Mouse (Mus musculus) thymus, adult 18-20 months (tissue): ENCODE data around the gene Trmo.

Source experiments
- DNase-seq, 2 experiments: peaks; one replicate each; pipeline ENCODE4 v3.0.0; 2022; ENCODE audit warnings: mixed read lengths in 2 of 2

Trmo gene

GRCm38 (mm10) chr4:46369070-46369469 is 20.2 kb downstream of the Trmo start:
- DNase-seq: no peak

- no peak for DNase-seq
Measured at GRCm38 (mm10) chr4:46367487-46367959, 21.7 kb downstream of the Trmo start.

DNA sequence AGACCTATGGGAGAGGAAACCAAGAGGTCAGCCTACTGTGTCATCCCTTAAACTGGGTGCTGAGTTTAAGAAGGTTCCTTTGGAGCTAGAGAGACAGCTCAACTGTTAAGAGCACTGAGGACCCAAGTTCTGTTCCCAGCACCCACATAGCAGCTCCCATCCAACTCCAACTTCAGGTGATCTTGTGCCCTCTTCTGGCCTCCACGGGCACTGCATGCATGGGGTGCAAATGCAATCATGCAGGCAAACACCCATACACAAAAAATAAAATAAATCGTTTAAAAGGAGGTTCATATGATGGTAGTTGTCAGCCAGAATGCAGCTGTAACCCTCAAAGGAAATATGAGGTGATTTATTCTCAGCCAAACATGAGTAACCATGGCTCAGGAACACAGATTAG is 24.9 kb downstream of the Trmo start:
- DNase-seq: no peak

GRCm38 (mm10) chr4:46361258-46361657 is 28.0 kb downstream of the Trmo start:
- no peak for DNase-seq

- no peak for DNase-seq
Measured at GRCm38 (mm10) chr4:46359539-46360253, 29.5 kb downstream of the Trmo start.

DNA sequence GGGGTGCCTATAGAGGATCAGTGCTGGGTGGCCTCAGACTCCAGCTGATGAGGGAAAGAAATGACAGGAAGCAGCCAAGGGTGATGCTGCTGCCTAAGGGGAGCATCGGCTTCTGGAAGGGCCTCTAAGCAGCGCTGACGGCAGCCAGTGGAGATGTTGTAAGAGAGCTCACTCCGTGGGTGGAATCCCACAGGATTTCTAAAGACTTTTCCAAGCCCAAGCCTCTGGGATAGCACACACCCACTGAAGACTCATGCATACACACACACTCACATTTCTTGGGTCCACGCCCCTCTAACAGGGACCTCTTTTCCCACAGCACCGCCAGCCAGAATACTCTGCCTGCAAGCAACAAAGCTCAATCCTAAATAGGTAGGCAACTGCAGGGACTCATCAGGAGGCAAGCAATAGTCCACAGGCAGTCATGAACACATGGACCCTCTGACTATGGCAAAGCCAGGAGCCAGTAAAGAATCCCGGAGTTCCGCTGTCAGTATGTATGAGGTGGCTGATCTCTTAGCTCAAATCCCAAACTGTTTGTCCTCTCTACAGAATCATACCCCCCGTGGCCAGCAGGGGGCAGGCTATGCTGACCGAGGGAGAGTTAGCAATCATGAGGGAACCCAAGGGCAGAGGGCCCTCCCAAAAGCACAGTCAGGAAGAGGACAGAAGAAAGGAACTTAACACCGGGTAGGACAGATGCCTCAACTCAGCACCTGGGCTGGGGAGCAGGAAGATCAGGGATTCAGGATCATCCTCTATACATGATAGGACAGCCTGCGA is 32.7 kb downstream of the Trmo start:
- peak in 1 of 2 experiments; percentile 16 for DNase-seq

GRCm38 (mm10) chr4:46353045-46353444 is 36.2 kb downstream of the Trmo start:
- no peak for DNase-seq

DNA sequence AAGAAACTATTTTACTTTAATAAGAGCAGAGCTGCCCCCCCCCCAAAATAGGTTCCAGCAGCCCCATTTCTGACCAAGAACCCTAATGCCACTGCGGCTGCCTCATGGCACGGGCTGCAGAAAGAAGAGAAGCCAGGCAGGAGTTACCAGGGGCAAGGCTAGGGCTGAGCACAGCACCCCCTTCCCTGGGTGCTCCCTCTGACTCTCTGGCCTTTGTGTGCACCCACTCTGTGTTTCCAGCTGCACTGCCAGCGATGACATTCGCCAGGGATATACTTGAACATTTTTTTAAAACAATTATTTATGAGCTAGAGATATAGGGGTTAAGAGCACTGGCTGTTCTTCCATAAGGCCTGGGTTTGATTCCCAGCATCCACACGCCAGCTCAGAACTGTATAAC is 39.7 kb downstream of the Trmo start:
- no peak for DNase-seq

GRCm38 (mm10) chr4:46348897-46349296 is 40.3 kb downstream of the Trmo start:
- no peak for DNase-seq

DNA sequence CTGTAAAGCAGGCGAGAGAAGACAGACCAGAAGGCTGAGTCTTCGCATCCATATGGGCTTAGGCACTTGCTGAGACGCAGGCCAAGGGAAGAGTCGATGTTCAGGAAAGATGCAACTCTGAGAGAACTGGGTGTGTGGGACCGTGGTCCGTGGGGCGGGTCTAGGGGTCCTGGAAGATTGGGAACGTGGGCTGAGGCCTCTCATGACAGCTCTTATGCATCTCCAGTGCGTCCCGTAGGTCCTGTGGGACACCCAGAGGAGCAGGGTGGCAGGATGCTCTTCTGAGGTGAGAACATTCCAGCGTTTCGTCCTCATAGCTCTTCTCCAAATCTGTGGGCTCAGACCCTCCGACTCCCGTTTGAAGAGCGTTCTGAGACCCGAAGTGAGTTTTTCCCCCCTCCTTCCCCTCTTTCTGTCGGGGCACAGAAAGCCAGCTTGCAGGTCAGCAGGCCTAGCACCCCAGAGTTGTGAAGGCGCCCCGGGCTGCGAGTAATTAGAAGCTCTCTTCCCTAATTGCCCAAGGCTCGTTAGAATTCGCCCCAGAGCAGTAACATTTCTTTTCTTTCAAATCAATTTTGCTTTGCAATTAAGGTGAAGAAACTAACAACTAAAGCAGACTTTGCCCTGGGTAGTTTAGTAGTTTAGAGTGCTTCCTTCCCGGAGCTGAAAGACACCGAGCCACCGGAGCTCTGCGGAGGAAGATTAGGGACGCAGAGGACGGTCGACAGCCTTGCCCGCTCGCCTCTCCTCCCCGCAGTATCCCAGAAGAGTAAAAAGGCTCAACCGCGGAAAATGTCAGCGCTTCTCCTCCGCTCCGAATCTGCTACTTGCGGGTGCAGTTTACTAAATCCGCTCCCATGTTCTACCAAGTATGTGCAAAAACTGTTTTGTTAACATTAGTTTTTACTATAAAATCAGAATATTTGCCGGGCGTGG is 41.4 kb downstream of the Trmo start:
- no peak for DNase-seq

- no peak for DNase-seq
Measured at GRCm38 (mm10) chr4:46347141-46347540, 42.1 kb downstream of the Trmo start.

- DNase-seq: no peak
Measured at GRCm38 (mm10) chr4:46346221-46346620, 43.0 kb downstream of the Trmo start.

- DNase-seq: no peak
Measured at GRCm38 (mm10) chr4:46345773-46346100, 43.5 kb downstream of the Trmo start.

DNA sequence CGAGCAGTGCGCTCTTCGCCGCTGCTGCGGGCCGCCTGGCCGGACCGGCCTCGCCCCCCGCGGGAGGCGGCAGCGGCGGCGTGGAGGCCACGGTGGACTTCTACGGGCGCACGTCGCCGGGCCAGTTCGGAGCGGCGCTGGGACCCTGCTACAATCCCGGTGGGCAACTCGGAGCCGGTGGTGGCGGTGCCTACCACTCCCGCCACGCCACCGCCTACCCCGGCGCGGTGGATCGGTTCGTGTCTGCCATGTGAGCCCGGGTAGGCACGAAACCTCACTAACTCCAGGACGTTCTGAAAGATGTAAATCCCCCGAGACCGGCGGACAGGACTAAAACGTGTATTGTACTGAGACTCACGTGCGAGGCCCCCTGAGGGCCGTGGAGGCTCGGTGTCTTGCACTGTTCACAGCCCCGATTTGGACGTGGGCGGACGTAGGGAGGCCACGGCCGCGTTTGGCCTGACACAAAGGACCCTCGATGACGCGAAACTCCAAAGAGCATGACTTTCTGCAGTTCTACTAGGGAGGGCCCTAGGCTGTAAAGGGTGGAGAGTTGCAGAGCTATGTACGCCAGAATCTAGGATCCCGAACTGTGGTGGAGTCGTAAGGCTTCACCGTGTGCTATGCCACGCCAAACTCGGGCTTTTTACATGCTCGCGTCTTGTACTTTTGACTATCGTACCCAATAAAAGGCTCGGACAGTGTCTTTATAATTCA is 44.0 kb downstream of the Trmo start:
- DNase-seq: no peak

DNA sequence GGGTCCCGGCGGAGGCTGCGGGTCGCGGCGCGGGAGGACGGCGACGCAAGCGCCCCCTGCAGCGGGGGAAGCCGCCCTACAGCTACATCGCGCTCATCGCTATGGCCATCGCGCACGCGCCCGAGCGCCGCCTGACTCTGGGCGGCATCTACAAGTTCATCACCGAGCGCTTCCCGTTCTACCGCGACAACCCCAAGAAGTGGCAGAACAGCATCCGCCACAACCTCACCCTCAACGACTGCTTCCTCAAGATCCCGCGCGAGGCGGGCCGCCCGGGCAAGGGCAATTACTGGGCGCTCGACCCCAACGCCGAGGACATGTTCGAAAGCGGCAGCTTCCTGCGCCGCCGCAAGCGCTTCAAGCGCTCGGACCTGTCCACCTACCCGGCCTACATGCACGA is 44.9 kb downstream of the Trmo start:
- DNase-seq: no peak

GRCm38 (mm10) chr4:46343596-46344260 is 45.5 kb downstream of the Trmo start, which contains the start of gene Foxe1:
Foxe1 (plus strand) TSS chr4:46343609.
- no peak for DNase-seq

DNA sequence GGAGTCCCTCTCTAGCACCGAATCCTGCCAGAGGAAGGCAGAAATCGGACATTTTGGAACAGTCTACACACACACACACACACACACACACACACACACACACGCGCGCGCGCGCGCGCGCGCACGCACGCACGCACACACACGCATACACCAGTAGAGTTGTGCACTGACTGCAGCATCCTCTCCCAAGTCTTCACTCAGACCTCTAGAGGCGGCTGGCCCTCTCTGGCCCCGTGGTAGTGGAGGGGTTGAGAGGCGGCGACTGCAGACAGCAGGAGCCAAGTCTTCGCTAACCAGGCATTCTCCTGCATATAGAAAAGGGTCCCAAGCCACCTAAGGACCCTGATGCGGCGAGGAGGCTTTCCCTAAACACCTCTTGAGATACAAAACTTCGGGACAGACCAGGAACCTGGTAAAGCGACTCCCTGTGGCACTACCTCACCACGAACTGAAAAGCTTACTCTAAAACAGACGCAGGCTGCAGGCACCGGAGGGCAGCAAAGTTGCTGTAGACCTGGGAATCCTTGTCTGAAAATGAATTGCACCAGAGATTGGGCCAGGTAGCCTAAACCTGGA is 46.4 kb downstream of the Trmo start:
- no peak for DNase-seq

DNA sequence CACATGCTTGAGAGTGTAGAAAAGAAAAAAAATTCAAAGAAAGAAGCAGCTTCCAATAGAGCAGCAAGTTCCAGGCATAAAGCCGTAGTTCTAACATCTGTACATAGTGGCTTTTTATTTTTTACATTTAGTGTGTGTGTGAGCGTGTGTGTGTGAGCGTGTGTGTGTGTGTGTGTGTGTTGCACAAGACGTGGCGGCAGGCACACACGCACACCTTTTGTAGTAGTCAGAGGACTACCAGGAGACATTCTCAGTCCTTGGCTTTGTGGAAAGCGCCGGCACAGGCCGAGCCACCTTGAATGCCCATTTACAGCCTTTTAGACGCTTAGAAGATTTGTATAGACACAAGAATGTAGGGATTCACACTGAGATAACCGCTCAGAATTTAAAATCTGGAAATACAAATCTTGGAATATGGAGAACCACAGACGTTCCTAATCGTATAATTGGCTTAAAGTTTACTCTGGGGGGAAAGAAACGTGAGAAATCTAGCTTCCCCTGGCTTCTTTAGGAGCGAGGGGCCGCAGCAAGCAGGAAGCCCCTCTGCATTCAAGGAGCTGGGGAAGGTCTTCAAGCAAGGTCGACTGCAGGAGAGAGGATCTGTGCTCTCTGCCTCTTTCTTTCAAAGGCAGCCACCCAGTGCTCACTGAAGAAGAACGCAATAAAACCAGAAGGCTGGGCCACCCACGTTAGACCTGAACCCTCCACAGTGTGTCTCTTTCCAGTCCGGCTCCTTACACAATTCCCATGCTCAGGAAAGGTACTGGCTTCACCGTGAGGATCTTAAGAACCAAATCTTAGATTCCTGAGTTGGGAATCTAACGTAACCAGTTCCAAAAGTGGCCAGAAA is 47.2 kb downstream of the Trmo start:
- DNase-seq: no peak

- DNase-seq: no peak
Measured at GRCm38 (mm10) chr4:46339584-46339983, 49.7 kb downstream of the Trmo start.

DNA sequence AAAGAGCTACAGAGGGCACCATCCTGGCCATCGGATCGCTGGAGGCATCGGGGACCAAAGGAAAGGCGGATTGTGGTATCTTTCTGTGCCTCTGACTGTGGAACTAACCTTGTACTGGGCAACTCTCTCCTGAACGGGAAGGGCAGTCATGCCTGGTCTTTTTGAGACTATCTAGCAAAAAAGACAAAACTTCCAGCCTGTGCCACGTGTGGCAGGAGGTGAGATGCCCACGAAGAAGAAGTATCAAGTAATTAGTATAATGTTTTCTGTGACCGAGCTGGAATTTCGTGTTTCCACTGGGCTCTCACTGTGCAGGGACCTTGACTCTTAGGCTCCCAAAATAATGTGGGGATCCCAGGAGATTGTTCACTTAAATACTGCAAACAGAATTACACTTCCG is 50.2 kb downstream of the Trmo start:
- no peak for DNase-seq

- no peak for DNase-seq
Measured at GRCm38 (mm10) chr4:46337990-46338389, 51.2 kb downstream of the Trmo start.
